Mouse (Mus musculus): ENCODE measurements around the gene Il11ra1. TPM values are rescaled to one million over a fixed set of nuclear protein-coding genes. Genes with fewer than 3 reads are reported as not detected.
"Not testable (repeated sequence)": the region's sequence is repeated elsewhere in the genome, so short reads cannot be mapped to it uniquely, and the experiment has no call there.

Il11ra1 gene
- polyA plus RNA-seq, 1 experiment from 2014 or later: 31.5 TPM

DNA sequence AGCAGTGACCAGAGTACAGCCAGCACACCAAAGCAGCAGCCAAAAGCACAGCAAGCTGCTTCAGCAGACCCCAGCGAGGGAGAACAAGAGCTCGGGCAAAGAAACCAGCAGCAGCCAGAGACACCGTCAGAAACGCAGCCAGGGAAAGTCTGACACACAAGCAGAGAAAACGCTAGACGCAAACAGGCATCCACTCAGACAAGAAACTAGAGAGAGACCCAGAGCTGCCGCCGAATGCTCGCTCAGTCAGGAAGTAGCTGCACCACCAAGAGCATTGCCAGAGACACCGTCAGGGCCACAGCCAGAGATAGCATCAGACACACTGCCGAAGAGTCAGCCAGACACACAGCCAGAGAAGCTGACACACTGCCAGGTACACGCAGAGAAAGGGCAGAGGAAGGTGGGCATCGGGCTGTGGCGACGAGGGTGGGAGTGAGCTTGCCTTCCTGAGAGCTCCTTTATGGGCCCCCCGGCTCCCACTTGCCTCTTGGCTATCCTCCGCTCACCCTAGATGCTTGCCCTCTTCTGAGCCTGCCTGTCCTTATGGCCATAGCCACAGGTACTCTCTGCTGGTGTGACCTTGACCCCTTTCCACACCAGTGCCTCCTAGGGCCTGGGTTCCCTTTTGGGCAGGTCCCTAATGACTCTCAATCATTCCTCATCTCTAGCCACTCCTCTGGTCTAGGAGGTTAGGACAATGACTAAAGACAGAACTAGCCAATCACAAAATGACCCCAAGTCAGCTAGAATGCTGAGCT is 23.4 kb upstream of the Il11ra1 start:
- H3K4me3 ChIP-seq (ENCODE audit: low read depth, low read length): no peak overlapping the region
- no peaks in the 10 kb centered on the region for H3K27me3 ChIP-seq (ENCODE audit: control insufficient read depth, insufficient read depth, low read depth, low read length)
- no peak for ATAC-seq
- 0 out of 2 replicates have a peak overlapping the region, but pooled peaks have one; percentile 32 for H3K9ac ChIP-seq (ENCODE audit: low read depth, low read length)
- H3K9me3 ChIP-seq (replicated peaks; ENCODE audit: control insufficient read depth, low read length, poor library complexity, severe bottlenecking): no peaks in the 10 kb centered on the region
- 61% methylated on average over 17 of the region's 17 CpGs for WGBS
- H3K27ac ChIP-seq (ENCODE audit: low read length): peak overlapping the region; percentile 62
- peaks cover 51% of the 10 kb centered on the region for H3K4me1 ChIP-seq (ENCODE audit: control insufficient read depth, insufficient read depth, low read length)
- H3K36me3 ChIP-seq (ENCODE audit: control insufficient read depth, insufficient read depth, low read length): no peaks in the 10 kb centered on the region
- no peak overlapping the region for H3K4me2 ChIP-seq (ENCODE audit: low read length)

DNA sequence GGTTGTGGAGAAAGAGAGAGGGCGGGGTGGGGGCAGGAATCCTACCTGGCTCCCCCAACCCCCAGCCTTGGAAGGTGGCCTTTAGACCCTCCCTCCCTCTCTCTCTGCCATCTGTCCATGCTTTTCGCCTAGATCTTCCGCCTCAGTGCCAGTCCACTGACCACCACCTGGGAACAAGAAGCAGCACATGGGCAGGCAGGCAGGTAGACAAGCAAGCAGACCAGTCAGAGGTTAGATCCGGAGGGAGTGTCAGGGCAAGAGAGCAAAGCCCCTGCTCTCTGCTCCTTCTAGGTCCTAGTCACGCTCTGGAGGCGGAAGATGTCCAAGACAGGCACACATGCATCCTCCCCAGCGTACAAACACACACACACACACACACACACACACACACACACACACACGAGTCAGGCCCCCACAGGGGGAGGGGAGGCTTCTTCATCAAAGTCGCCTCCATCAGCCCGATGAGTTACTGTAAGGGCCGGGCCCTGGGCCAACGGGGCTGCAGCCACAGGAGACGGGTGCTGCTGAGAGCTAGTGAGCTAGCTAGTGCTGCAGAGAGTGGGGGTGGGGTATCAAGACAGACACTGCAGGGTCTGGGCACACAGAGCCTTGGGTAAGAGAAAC is 22.7 kb upstream of the Il11ra1 start:
- Histone ChIP-seq H3K27ac (ENCODE audit: low read length) (peak overlapping the region; percentile 60), H3K36me3 (ENCODE audit: control insufficient read depth, insufficient read depth, low read length) (no peaks in the 10 kb centered on the region), H3K9me3 (replicated peaks; ENCODE audit: control insufficient read depth, low read length, poor library complexity, severe bottlenecking) (no peaks in the 10 kb centered on the region), H3K4me2 (ENCODE audit: low read length) (0 out of 2 replicates have a peak overlapping the region, but pooled peaks have one; percentile 12), H3K27me3 (ENCODE audit: control insufficient read depth, insufficient read depth, low read depth, low read length) (no peaks in the 10 kb centered on the region), H3K9ac (ENCODE audit: low read depth, low read length) (peak overlapping the region; percentile 11; the same call in 1 of the 2 replicates), H3K4me1 (ENCODE audit: control insufficient read depth, insufficient read depth, low read length) (peaks cover 46% of the 10 kb centered on the region), H3K4me3 (ENCODE audit: low read depth, low read length) (no peak overlapping the region)
- peak; percentile 36; the same call in 1 of the 2 replicates for ATAC-seq
- 46% methylated on average over 13 of the region's 13 CpGs for WGBS

DNA sequence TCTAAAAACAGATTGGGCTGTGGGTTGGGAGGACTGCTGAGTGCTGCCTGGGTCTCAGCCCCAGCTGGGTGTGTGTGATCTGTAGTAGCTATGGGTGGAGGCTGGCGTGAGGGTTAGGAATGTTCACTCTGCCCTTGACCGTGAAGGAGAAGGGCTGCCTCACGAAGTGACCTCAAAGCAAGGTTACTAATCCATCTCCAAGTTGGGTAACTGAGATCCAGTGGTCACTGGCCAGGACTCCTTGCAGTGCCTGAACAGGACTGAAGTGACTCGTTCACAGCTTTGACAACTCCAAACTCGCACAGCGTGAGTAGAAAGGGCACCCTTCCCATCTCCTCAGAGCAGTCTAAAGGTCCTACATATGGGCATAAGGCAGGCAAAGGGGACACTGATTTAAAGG is 20.9 kb upstream of the Il11ra1 start:
- WGBS: 69% methylated on average over 6 of the region's 6 CpGs
- Histone ChIP-seq H3K36me3 (ENCODE audit: control insufficient read depth, insufficient read depth, low read length) (no peaks in the 10 kb centered on the region), H3K9me3 (replicated peaks; ENCODE audit: control insufficient read depth, low read length, poor library complexity, severe bottlenecking) (no peaks in the 10 kb centered on the region), H3K27me3 (ENCODE audit: control insufficient read depth, insufficient read depth, low read depth, low read length) (no peaks in the 10 kb centered on the region), H3K27ac (ENCODE audit: low read length) (no peak overlapping the region), H3K4me1 (ENCODE audit: control insufficient read depth, insufficient read depth, low read length) (peaks cover 42% of the 10 kb centered on the region), H3K4me2 (ENCODE audit: low read length) (no peak overlapping the region), H3K4me3 (ENCODE audit: low read depth, low read length) (no peak overlapping the region), H3K9ac (ENCODE audit: low read depth, low read length) (no peak overlapping the region)
- no peak for ATAC-seq

DNA sequence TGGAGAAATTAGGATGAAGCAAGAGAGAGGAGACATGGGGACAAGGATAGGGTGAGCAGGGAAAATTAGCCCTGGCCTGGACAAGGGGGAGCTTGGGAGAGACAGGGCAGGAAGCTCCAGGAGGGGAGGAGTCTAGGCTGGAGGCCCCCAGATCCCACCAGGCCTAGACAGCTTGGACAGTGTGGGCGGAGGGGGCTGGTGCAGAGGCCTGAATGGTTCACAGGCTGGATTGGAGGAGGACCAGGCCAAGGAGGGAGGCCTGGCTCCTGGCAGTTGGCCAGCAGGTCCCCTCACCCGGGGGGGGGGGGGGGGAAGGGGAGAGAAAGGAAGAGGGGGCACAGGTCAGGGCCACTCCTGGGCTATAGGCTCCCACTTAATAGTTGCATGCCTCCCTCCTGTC is 20.5 kb upstream of the Il11ra1 start:
- 0 out of 2 replicates have a peak, but pooled peaks have one; percentile 12 for ATAC-seq
- H3K27me3 ChIP-seq (ENCODE audit: control insufficient read depth, insufficient read depth, low read depth, low read length): no peaks in the 10 kb centered on the region
- 29% methylated on average over 2 of the region's 2 CpGs for WGBS
- H3K36me3 ChIP-seq (ENCODE audit: control insufficient read depth, insufficient read depth, low read length): no peaks in the 10 kb centered on the region
- no peaks in the 10 kb centered on the region for H3K9me3 ChIP-seq (replicated peaks; ENCODE audit: control insufficient read depth, low read length, poor library complexity, severe bottlenecking)
- no peak overlapping the region for H3K4me2 ChIP-seq (ENCODE audit: low read length)
- peaks cover 42% of the 10 kb centered on the region for H3K4me1 ChIP-seq (ENCODE audit: control insufficient read depth, insufficient read depth, low read length)
- no peak overlapping the region for H3K4me3 ChIP-seq (ENCODE audit: low read depth, low read length)
- no peak overlapping the region for H3K9ac ChIP-seq (ENCODE audit: low read depth, low read length)
- H3K27ac ChIP-seq (ENCODE audit: low read length): no peak overlapping the region

DNA sequence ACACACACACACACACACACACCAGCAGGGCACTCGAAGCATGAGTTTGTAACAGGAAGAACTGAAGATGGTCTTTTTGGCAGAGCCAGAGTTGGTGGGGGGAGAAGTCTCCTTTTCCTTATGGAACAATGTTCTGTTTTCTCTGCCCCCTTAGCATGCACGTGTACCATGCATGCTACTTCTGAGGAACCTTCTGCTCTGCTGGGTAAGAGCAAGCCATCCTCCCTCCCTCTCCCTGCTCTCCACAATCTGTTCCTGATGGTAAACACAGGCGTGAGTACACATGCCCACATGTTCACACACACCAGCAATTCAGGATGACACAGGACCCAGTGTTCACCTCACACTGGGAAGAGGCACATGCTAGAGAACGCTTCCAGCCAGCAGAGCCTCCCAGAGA is 18.6 kb upstream of the Il11ra1 start:
- ATAC-seq: no peak
- Histone ChIP-seq H3K9me3 (replicated peaks; ENCODE audit: control insufficient read depth, low read length, poor library complexity, severe bottlenecking) (no peaks in the 10 kb centered on the region), H3K36me3 (ENCODE audit: control insufficient read depth, insufficient read depth, low read length) (no peaks in the 10 kb centered on the region), H3K4me3 (ENCODE audit: low read depth, low read length) (no peak overlapping the region), H3K27me3 (ENCODE audit: control insufficient read depth, insufficient read depth, low read depth, low read length) (no peaks in the 10 kb centered on the region), H3K4me1 (ENCODE audit: control insufficient read depth, insufficient read depth, low read length) (peaks cover 34% of the 10 kb centered on the region), H3K9ac (ENCODE audit: low read depth, low read length) (no peak overlapping the region), H3K27ac (ENCODE audit: low read length) (no peak overlapping the region), H3K4me2 (ENCODE audit: low read length) (no peak overlapping the region)
- WGBS: 53% methylated on average over 4 of the region's 4 CpGs

DNA sequence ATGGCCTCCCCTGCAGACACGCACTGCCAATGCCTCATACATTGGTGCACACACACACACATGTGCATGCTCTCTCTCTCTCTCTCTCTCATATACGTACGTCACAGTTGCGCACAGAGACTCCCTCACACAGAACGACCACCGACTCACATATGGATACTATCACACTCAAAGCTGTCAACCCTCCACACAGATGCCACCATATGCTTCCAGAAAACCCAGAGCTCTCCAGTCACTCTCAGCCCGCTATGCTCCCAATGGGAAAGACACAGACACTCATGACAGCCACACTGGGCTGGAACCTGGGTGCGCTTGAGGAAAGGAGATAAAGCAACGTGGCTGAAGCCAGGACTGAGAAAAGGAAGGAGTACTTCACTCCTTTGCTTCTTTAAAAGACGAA is 17.8 kb upstream of the Il11ra1 start:
- H3K4me1 ChIP-seq (ENCODE audit: control insufficient read depth, insufficient read depth, low read length): peaks cover 26% of the 10 kb centered on the region
- no peak for ATAC-seq

DNA sequence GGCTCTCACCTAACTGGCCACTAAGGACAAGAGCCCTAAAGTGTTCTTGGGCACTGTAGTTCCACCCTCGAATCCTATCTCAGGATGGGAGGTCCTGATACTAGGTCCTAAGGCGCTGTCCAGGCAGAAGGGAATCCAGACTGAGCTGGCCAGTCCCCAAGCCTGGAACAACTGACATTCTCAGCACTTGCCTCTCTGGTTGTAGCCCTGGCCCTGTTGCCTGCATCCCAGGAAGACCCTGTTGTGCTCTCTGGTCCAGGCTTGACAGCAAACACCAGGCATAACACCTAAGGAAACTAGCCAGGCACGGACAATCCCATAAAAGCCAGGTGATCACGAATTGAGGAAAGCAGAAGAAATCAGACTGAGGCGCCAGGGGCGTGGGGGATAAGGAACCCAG is 17.0 kb upstream of the Il11ra1 start:
- no peak overlapping the region for H3K9ac ChIP-seq (ENCODE audit: low read depth, low read length)
- peak overlapping the region; percentile 33 for H3K4me2 ChIP-seq (ENCODE audit: low read length)
- no peaks in the 10 kb centered on the region for H3K36me3 ChIP-seq (ENCODE audit: control insufficient read depth, insufficient read depth, low read length)
- H3K4me1 ChIP-seq (ENCODE audit: control insufficient read depth, insufficient read depth, low read length): peaks cover 18% of the 10 kb centered on the region; the same call in 1 of the 2 replicates
- no peak overlapping the region for H3K4me3 ChIP-seq (ENCODE audit: low read depth, low read length)
- peak overlapping the region; percentile 40; the same call in 1 of the 2 replicates for H3K27ac ChIP-seq (ENCODE audit: low read length)
- ATAC-seq: no peak
- no peaks in the 10 kb centered on the region for H3K27me3 ChIP-seq (ENCODE audit: control insufficient read depth, insufficient read depth, low read depth, low read length)
- no peaks in the 10 kb centered on the region for H3K9me3 ChIP-seq (replicated peaks; ENCODE audit: control insufficient read depth, low read length, poor library complexity, severe bottlenecking)
- WGBS: 20% methylated on average over 6 of the region's 6 CpGs

More for the DNA sequence above, 17.8 kb upstream of the Il11ra1 start:
- Histone ChIP-seq H3K4me3 (ENCODE audit: low read depth, low read length) (no peak overlapping the region), H3K27me3 (ENCODE audit: control insufficient read depth, insufficient read depth, low read depth, low read length) (no peaks in the 10 kb centered on the region), H3K27ac (ENCODE audit: low read length) (no peak overlapping the region), H3K9me3 (replicated peaks; ENCODE audit: control insufficient read depth, low read length, poor library complexity, severe bottlenecking) (no peaks in the 10 kb centered on the region), H3K4me2 (ENCODE audit: low read length) (no peak overlapping the region), H3K36me3 (ENCODE audit: control insufficient read depth, insufficient read depth, low read length) (no peaks in the 10 kb centered on the region), H3K9ac (ENCODE audit: low read depth, low read length) (no peak overlapping the region)
- 68% methylated on average over 10 of the region's 10 CpGs for WGBS

DNA sequence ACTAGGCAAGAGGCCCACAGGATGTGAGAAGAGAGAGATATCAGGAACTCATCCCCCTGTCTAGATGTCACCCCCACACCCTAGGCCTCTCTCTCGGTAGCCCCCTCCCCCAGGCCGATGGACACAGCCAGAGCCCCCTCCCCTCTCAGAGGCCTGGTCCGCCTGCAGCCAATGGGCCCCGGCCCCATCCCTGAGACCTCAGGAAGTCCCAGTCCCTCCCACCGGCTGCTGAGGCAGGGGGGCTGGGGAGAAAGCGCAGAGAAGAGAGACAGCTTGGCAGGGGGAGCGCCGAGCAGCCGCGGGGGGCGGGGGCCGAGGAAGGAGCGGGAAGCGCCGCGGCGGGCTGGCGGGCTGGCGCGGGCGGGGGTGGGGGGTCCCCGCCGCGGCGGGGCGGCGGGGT is 16.5 kb upstream of the Il11ra1 start:
- not testable (repeated sequence) for H3K9ac ChIP-seq (ENCODE audit: low read depth, low read length); H3K36me3 ChIP-seq (ENCODE audit: control insufficient read depth, insufficient read depth, low read length); H3K9me3 ChIP-seq (replicated peaks; ENCODE audit: control insufficient read depth, low read length, poor library complexity, severe bottlenecking); H3K27ac ChIP-seq (ENCODE audit: low read length); H3K27me3 ChIP-seq (ENCODE audit: control insufficient read depth, insufficient read depth, low read depth, low read length); H3K4me3 ChIP-seq (ENCODE audit: low read depth, low read length)
- H3K4me2 ChIP-seq (ENCODE audit: low read length): peak overlapping the region; percentile 43
- H3K4me1 ChIP-seq (ENCODE audit: control insufficient read depth, insufficient read depth, low read length): peaks cover 15% of the 10 kb centered on the region; the same call in 1 of the 2 replicates
- peak; percentile 30 for ATAC-seq
- WGBS: 1% methylated on average over 12 of the region's 27 CpGs
